Mouse (Mus musculus) hindbrain, embryonic 15.5 days (tissue): ENCODE results near the gene Rtbdn. TPM values are rescaled to one million over a fixed set of nuclear protein-coding genes. Genes with fewer than 3 reads are reported as not detected.

ENCODE experiments used
- microRNA-seq: library from miRNA; unstranded; fragments of <30 nt; microRNA quantifications from one replicate; pipeline ENCODE4, GENCODE M21; 2016
- polyA plus RNA-seq: library from polyadenylated mRNA; unstranded; fragments of >200 nt; fragmentation: Nextera tagmentation; extraction: Ambion mirVana; gene quantifications from 2 replicates; pipeline ENCODE4 v1.2.1, GENCODE M21; 2015

The Rtbdn gene
- polyA plus RNA-seq, 1 experiment from 2014 or later, result 3.5 TPM

Small RNAs within 50 kb of the gene (microRNA-seq; reads per million reads assigned to microRNA genes)
- not detected for gene Gm24197

Other genes with a start within 250 kb of the Rtbdn start
- 3.1 and 3.6 TPM in 2 replicates for gene Lyl1, start 245.5 kb upstream of the Rtbdn start, polyA plus RNA-seq
- 1.2 and 1.7 TPM in 2 replicates for gene G430095P16Rik, start 224.0 kb upstream of the Rtbdn start, polyA plus RNA-seq
- 71.2 and 87.6 TPM in 2 replicates for gene Nfix, start 146.6 kb upstream of the Rtbdn start, polyA plus RNA-seq
- gene Dand5, start 124.2 kb upstream of the Rtbdn start, polyA plus RNA-seq, result 14.0 and 15.1 TPM in 2 replicates
- gene Gadd45gip1, start 115.5 kb upstream of the Rtbdn start, polyA plus RNA-seq, result 39.7 and 40.6 TPM in 2 replicates
- gene Rad23a, start 106.3 kb upstream of the Rtbdn start, polyA plus RNA-seq, result 79.1 and 85.9 TPM in 2 replicates
- 700 and 710 TPM in 2 replicates for gene Calr, start 100.1 kb upstream of the Rtbdn start, polyA plus RNA-seq
- 108 and 112 TPM in 2 replicates for gene Farsa, start 90.0 kb upstream of the Rtbdn start, polyA plus RNA-seq
- 33.7 and 37.3 TPM in 2 replicates for gene Syce2, start 74.9 kb upstream of the Rtbdn start, polyA plus RNA-seq
- gene Gcdh, start 53.1 kb upstream of the Rtbdn start, polyA plus RNA-seq, result 36.4 and 40.3 TPM in 2 replicates
- 0.64 TPM in 2 replicates for gene Klf1, start 45.1 kb upstream of the Rtbdn start, polyA plus RNA-seq
- gene Dnase2a, start 38.4 kb upstream of the Rtbdn start, polyA plus RNA-seq, result 5.7 and 7.3 TPM in 2 replicates
- 72.4 and 81.1 TPM in 2 replicates for gene Mast1, start 9.6 kb upstream of the Rtbdn start, polyA plus RNA-seq
- not detected in 2 replicates for gene Gm49661, start 22.4 kb downstream of the Rtbdn start, polyA plus RNA-seq
- gene Prdx2, start 22.6 kb downstream of the Rtbdn start, polyA plus RNA-seq, result 1,124 and 1,185 TPM in 2 replicates
- gene Rnaseh2a, start 22.8 kb downstream of the Rtbdn start, polyA plus RNA-seq, result 54.2 and 59.8 TPM in 2 replicates
- gene Junb, start 31.7 kb downstream of the Rtbdn start, polyA plus RNA-seq, result 6.3 and 6.8 TPM in 2 replicates
- gene Hook2, start 43.6 kb downstream of the Rtbdn start, polyA plus RNA-seq, result 34.0 and 37.3 TPM in 2 replicates
- 0.08 TPM in 1 of 2 replicates, not detected in the other for gene Best2, start 67.5 kb downstream of the Rtbdn start, polyA plus RNA-seq
- 148 and 159 TPM in 2 replicates for gene Asna1, start 78.3 kb downstream of the Rtbdn start, polyA plus RNA-seq
- 123 and 132 TPM in 2 replicates for gene Trir, start 79.8 kb downstream of the Rtbdn start, polyA plus RNA-seq
- gene Tnpo2, start 89.9 kb downstream of the Rtbdn start, polyA plus RNA-seq, result 56.8 and 63.7 TPM in 2 replicates
- gene Fbxw9, start 113.1 kb downstream of the Rtbdn start, polyA plus RNA-seq, result 72.0 and 76.1 TPM in 2 replicates
- 0.99 and 1.0 TPM in 2 replicates for gene Gm5741, start 121.0 kb downstream of the Rtbdn start, polyA plus RNA-seq
- 103 and 111 TPM in 2 replicates for gene Dhps, start 124.8 kb downstream of the Rtbdn start, polyA plus RNA-seq
- 117 and 119 TPM in 2 replicates for gene Wdr83os, start 133.7 kb downstream of the Rtbdn start, polyA plus RNA-seq
- gene Wdr83, start 134.3 kb downstream of the Rtbdn start, polyA plus RNA-seq, result 47.2 and 53.0 TPM in 2 replicates
- 20.9 and 22.5 TPM in 2 replicates for gene Man2b1, start 136.3 kb downstream of the Rtbdn start, polyA plus RNA-seq
- 3.9 and 4.6 TPM in 2 replicates for gene Zfp791, start 176.1 kb downstream of the Rtbdn start, polyA plus RNA-seq
- gene Cks1brt, start 204.9 kb downstream of the Rtbdn start, polyA plus RNA-seq, result not detected in 2 replicates